Mouse (Mus musculus): Measurements from ENCODE around the gene St5. TPM values are rescaled to one million over a fixed set of nuclear protein-coding genes. Genes with fewer than 3 reads are reported as not detected.

Gene St5
- polyA plus RNA-seq, 1 experiment = 1.0 TPM

DNA sequence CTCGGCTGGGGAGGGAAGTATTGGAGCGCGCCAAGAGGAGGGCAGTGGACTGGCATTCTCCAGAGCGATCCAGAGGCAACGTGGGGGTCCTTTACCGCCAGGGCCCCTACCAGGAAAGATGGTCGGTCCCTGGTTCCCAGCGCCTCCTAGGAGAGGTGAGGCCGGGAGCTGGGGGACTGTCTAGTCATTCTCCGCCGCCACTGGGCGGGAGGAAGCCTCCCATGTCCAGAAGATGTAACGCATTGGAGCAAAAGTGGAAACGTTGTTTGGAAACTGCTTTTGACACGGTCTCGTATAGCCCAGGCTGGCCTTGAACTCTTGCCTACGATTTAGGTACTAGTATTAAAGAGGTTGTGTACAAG lies 592 bp upstream of the St5 start:
- no peak for TF ChIP-seq CTCF (IDR thresholded peaks at IDR 0.05; ENCODE audit: low read depth, low read length)
- no peak for TF ChIP-seq POLR2A (IDR thresholded peaks at IDR 0.05; ENCODE audit: borderline replicate concordance, low read depth, low read length)
- Histone ChIP-seq H3K4me3 (ENCODE audit: insufficient read depth, low read length) (peak overlapping the region; percentile 94), H3K27ac (ENCODE audit: insufficient read depth, low read depth, low read length) (peak overlapping the region; percentile 68), H3K4me1 (ENCODE audit: control insufficient read depth, insufficient read depth, low read length) (peaks cover 39% of the 10 kb centered on the region)

DNA sequence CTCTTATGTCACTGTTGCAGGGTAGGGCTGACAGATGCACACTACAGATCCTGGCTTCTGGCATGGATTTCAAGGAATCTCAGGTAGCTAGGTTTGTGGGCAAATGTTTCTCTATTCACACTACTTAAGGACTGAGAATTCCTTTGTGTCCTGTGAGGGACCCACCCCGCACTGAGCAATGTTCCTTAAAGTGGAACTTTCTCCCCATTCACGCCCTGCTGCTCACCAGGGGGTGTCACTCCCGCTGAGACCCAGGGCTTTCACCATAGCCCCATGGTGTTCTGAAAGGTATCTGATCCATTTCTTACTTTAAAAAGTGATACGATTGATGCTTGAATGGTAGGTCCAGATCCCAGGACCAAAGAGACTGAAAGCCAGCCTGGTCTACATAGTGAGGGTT lies 684 bp downstream of the St5 start:
- H3K27ac ChIP-seq (ENCODE audit: insufficient read depth, low read depth, low read length) = no peak overlapping the region
- H3K4me1 ChIP-seq (ENCODE audit: control insufficient read depth, insufficient read depth, low read length) = peaks cover 31% of the 10 kb centered on the region
- no peak overlapping the region for H3K4me3 ChIP-seq (ENCODE audit: insufficient read depth, low read length)
- TF ChIP-seq POLR2A (IDR thresholded peaks at IDR 0.05; ENCODE audit: borderline replicate concordance, low read depth, low read length) = no peak
- TF ChIP-seq CTCF (IDR thresholded peaks at IDR 0.05; ENCODE audit: low read depth, low read length) = no peak

DNA sequence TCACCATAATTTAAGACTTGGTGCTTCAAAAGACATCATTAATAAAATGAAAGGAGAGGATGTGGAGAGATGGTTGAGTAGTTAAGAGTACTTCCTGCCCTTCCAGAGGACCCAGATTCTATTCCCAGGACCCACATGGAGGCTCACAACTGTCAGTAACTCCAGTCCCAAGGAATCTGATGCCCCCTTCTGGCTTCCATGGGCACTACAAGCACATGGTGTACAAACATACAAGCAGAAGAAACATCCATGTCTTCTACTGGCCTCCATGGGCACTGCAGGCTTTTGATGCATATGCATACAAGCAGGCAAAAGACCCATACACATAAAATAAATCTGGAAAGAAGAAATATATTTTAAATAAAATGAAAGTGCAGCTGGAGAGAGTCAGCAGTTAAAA lies 3.2 kb downstream of the St5 start:
- H3K27ac ChIP-seq (ENCODE audit: insufficient read depth, low read depth, low read length) = no peak overlapping the region
- peaks cover 12% of the 10 kb centered on the region for H3K4me1 ChIP-seq (ENCODE audit: control insufficient read depth, insufficient read depth, low read length)
- TF ChIP-seq POLR2A (IDR thresholded peaks at IDR 0.05; ENCODE audit: borderline replicate concordance, low read depth, low read length) (no peak), CTCF (IDR thresholded peaks at IDR 0.05; ENCODE audit: low read depth, low read length) (no peak)
- H3K4me3 ChIP-seq (ENCODE audit: insufficient read depth, low read length) = no peak overlapping the region

DNA sequence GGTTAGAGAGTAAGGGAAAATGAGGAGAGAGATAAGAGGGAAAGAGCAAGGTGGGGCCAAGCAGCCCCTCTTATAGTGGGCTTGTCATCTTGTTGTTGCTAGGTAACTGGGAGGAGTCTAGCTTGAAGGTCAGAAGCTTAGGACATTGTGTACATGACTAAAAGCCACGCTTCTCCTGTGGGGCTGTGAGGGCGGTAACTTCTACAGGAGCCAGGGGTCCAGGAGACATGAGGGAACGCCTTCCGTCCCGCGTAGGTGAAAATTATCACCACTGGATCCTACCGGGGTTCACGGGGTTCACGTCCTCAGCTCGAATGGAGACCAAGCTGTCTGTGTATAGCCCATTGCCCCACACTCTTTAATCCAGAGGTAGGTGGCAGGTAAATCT lies 8.1 kb downstream of the St5 start:
- Histone ChIP-seq H3K4me3 (ENCODE audit: insufficient read depth, low read length) (no peak overlapping the region), H3K4me1 (ENCODE audit: control insufficient read depth, insufficient read depth, low read length) (no peaks in the 10 kb centered on the region), H3K27ac (ENCODE audit: insufficient read depth, low read depth, low read length) (no peak overlapping the region)
- TF ChIP-seq CTCF (IDR thresholded peaks at IDR 0.05; ENCODE audit: low read depth, low read length) = no peak
- TF ChIP-seq POLR2A (IDR thresholded peaks at IDR 0.05; ENCODE audit: borderline replicate concordance, low read depth, low read length) = no peak

DNA sequence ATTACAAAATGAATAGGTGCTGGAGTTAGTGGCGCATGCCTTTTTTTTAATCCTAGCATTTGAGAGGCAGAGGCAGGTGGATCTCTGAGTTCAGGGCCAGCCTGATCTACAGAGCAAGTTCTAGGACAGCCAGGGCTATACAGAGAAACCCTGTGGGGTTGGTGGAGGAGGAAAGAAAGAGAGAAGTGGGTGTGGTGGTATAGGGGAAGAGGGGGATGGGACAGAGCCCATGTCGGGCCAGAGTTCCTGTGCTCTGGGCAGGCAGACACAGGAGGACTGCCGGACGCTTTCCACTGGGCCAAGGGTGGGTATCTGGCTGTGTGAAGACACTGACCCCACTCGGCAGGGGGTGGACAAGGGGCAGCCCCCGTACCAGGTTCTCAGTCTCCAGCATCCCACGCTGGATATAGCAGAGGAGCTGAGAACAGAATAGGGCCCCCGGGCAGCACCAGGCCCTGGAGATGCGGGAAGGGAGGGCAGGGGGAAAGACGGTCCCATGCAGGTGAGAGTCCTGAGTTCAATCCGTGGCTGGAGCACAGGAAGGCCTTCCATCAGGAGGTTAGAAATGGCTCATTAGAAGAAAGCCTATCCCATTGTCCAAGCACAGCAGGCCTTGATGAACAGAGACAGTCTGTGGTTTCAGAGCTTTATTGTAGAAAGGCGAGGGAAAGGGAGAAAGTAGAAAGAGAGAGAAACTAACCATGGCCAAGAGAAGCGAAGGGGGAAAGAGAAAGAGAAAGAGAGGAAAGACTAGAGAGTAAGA lies 8.6 kb downstream of the St5 start:
- Histone ChIP-seq H3K4me3 (ENCODE audit: insufficient read depth, low read length) (no peak overlapping the region), H3K27ac (ENCODE audit: insufficient read depth, low read depth, low read length) (no peak overlapping the region), H3K4me1 (ENCODE audit: control insufficient read depth, insufficient read depth, low read length) (no peaks in the 10 kb centered on the region)
- TF ChIP-seq CTCF (IDR thresholded peaks at IDR 0.05; ENCODE audit: low read depth, low read length) (no peak), POLR2A (IDR thresholded peaks at IDR 0.05; ENCODE audit: borderline replicate concordance, low read depth, low read length) (no peak)

DNA sequence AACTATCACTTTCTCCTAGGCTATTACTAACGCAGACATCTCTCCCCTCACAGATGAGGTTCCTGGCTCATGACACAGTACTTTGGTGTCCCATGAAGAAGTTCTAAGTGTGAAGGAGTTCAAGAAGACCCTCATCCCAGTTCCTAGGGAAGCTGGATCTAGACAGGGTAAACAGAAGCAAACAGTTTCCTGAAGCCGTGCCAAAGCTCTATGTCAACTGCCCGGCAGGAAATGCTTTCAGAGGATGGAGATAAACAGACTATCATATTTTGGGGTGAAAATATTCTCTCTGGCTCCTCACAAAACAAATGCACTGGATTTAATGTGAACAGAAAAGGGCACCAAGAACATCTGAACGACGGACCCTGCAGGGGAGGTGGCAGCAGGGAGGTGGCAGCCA lies 12.4 kb downstream of the St5 start:
- Histone ChIP-seq H3K4me1 (ENCODE audit: control insufficient read depth, insufficient read depth, low read length) (no peaks in the 10 kb centered on the region), H3K4me3 (ENCODE audit: insufficient read depth, low read length) (no peak overlapping the region), H3K27ac (ENCODE audit: insufficient read depth, low read depth, low read length) (no peak overlapping the region)
- no peak for TF ChIP-seq POLR2A (IDR thresholded peaks at IDR 0.05; ENCODE audit: borderline replicate concordance, low read depth, low read length)
- TF ChIP-seq CTCF (IDR thresholded peaks at IDR 0.05; ENCODE audit: low read depth, low read length) = no peak

DNA sequence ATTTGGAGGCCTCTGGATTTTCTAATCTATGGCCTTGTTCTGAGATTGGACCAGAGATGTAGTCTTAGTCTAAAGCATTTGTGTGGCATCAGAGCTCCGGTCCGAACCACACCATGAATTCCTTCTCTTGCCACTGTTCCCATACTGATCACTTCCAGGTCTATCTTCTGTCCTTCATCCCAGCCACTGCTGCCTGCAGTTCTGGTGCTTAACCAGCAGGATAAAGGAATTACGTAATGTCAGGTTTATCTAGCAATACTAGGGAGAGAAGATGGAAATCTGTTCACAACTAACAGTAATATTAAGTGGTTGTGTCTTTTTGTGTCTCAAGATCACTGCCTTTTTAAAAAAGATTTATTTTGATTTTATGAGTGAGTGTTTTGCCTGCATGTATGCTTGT lies 13.3 kb downstream of the St5 start:
- no peaks in the 10 kb centered on the region for H3K4me1 ChIP-seq (ENCODE audit: control insufficient read depth, insufficient read depth, low read length)
- H3K4me3 ChIP-seq (ENCODE audit: insufficient read depth, low read length) = no peak overlapping the region
- no peak for TF ChIP-seq CTCF (IDR thresholded peaks at IDR 0.05; ENCODE audit: low read depth, low read length)
- no peak for TF ChIP-seq POLR2A (IDR thresholded peaks at IDR 0.05; ENCODE audit: borderline replicate concordance, low read depth, low read length)
- no peak overlapping the region for H3K27ac ChIP-seq (ENCODE audit: insufficient read depth, low read depth, low read length)

DNA sequence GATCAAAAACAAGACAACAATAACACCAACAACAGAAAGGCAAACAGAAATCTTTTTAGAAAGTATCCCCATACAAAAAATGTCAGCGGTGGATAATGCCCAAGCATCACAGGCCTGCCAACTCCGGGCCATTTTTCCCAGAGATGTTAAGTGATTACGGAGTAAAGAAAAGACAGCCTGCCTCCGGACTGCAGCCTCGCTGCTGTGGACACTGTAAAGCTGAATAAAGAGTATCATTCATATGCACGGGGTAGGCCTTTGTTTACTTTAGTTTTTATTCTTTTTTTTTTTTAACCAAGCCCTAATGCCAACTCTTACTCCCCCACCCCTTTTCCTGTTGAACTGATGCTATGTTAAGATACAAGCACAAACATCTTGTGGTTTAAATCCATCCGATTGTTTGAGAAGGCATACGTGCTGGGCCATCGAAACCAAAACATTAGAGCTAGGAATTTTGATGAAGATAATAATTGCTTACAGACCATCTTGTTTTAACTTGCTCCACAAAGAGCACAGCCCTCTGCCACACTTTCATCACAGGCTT lies 16.7 kb downstream of the St5 start:
- Histone ChIP-seq H3K27ac (ENCODE audit: insufficient read depth, low read depth, low read length) (no peak overlapping the region), H3K4me3 (ENCODE audit: insufficient read depth, low read length) (no peak overlapping the region), H3K4me1 (ENCODE audit: control insufficient read depth, insufficient read depth, low read length) (no peaks in the 10 kb centered on the region)
- TF ChIP-seq CTCF (IDR thresholded peaks at IDR 0.05; ENCODE audit: low read depth, low read length) (no peak), POLR2A (IDR thresholded peaks at IDR 0.05; ENCODE audit: borderline replicate concordance, low read depth, low read length) (no peak)

DNA sequence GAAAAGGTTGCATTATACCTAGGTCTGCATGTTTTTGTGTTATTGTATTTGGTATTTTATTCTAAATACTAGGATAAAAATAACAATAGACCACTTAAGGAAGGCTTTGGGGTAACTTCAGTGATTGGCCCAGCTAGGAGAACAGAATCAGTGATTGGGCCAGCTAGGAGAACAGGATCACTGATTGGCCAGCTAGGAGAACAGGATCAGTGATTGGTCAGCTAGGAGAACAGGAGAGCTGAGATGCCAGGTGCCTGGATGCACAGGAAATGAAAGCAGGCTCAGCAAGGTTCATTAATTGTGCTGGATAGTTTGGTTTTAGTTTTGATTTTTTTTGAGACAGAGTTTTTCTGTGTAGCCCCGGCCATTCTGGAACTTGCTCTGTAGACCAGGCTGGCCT lies 22.5 kb downstream of the St5 start:
- Histone ChIP-seq H3K4me1 (ENCODE audit: control insufficient read depth, insufficient read depth, low read length) (no peaks in the 10 kb centered on the region), H3K27ac (ENCODE audit: insufficient read depth, low read depth, low read length) (no peak overlapping the region)
- TF ChIP-seq CTCF (IDR thresholded peaks at IDR 0.05; ENCODE audit: low read depth, low read length) (no peak), POLR2A (IDR thresholded peaks at IDR 0.05; ENCODE audit: borderline replicate concordance, low read depth, low read length) (no peak)

DNA sequence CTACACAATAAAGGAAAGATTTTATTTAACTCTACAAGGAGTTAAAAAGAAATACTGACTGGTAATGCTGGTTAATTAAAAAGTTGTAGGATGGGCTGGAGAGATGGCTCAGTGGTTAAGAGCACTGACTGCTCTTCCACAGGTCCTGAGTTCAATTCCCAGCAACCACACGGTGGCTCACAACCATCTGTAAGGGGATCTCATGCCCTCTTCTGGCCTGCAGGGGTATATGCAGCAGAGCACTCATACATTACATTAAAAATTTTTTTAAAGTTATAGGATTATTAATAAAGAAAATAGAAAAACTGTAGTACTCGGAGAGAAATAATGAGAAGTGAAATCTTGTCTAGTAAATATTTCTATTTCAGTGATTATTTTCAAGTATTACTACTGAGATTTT lies 23.1 kb downstream of the St5 start:
- Histone ChIP-seq H3K4me3 (ENCODE audit: insufficient read depth, low read length) (no peak overlapping the region), H3K4me1 (ENCODE audit: control insufficient read depth, insufficient read depth, low read length) (no peaks in the 10 kb centered on the region), H3K27ac (ENCODE audit: insufficient read depth, low read depth, low read length) (no peak overlapping the region)
- TF ChIP-seq POLR2A (IDR thresholded peaks at IDR 0.05; ENCODE audit: borderline replicate concordance, low read depth, low read length) (no peak), CTCF (IDR thresholded peaks at IDR 0.05; ENCODE audit: low read depth, low read length) (no peak)

More for the DNA sequence above, 22.5 kb downstream of the St5 start:
- no peak overlapping the region for H3K4me3 ChIP-seq (ENCODE audit: insufficient read depth, low read length)

All from bone marrow macrophage, adult 2 months (primary cell).